16 mouse cellular contexts compared by ENCODE assay signal in genomic region chr1:138289455-138290425, GRCm38 (mm10). TPM values are rescaled to one million over a fixed set of nuclear protein-coding genes. Genes with fewer than 3 reads are reported as not detected.
A peak's percentile ranks its signal among the peaks of the same experiment; 100 is the strongest.
DNase-seq lines count a peak whose midpoint lies in the region; ATAC-seq and TF ChIP-seq lines count a peak whose summit lies in the region.
"Had no signal": no experiment of that assay in that cellular context is flagged by ENCODE, and none has a peak within 500 bp of the region (broad histone marks: within the 10 kb centered on the region; RNA-seq: fewer than 3 reads in every experiment).

No protein-coding gene starts in this region.

- 57% methylated on average over 7 of the region's 7 CpGs for WGBS in midbrain, embryonic 14.5 days
- 81% methylated on average over 7 of the region's 7 CpGs for WGBS in midbrain, embryonic 10.5 days

- no peak for DNase-seq in frontal cortex, postnatal 14 days (ENCODE audit: low spot score in 2 of 2)
- peak; percentile 6 for DNase-seq in midbrain, embryonic 14.5 days
- no peak for DNase-seq in midbrain, embryonic 10.5 days (ENCODE audit: low spot score)
- no peak for DNase-seq in adrenal gland, adult 8-10 months
- no peak for DNase-seq in kidney, postnatal 14 days
- DNase-seq: embryo, embryonic 11 days; kidney, adult 8-10 months had no signal

- H3K4me2 ChIP-seq in midbrain, embryonic 14.5 days (ENCODE audit: low read length), result no peak overlapping the region
- H3K4me2 ChIP-seq in myocyte (ENCODE audit: low read depth), result peak overlapping the region; percentile 8
- H3K4me2 ChIP-seq: heart, embryonic 12.5 days; hindbrain, embryonic 12.5 days; liver, embryonic 15.5 days had no signal

- H3ac ChIP-seq in myocyte (ENCODE audit: control insufficient read depth, insufficient read length), result no peak overlapping the region

- no peak overlapping the region for H3K4me3 ChIP-seq in midbrain, embryonic 14.5 days (replicated peaks; ENCODE audit: low read depth, low read length)
- no peak overlapping the region for H3K4me3 ChIP-seq in midbrain, embryonic 10.5 days
- no peak overlapping the region for H3K4me3 ChIP-seq in myocyte
- H3K4me3 ChIP-seq: heart, embryonic 12.5 days; hindbrain, embryonic 12.5 days; liver, embryonic 15.5 days had no signal

- H3K79me2 ChIP-seq in myocyte (ENCODE audit: control insufficient read depth, insufficient read depth), result no peaks in the 10 kb centered on the region

- H3K27me3 ChIP-seq in midbrain, embryonic 14.5 days (ENCODE audit: control insufficient read depth, insufficient read depth, low read length), result no peaks in the 10 kb centered on the region
- no peaks in the 10 kb centered on the region for H3K27me3 ChIP-seq in midbrain, embryonic 10.5 days (ENCODE audit: low read depth, poor library complexity, severe bottlenecking)
- H3K27me3 ChIP-seq in myocyte (ENCODE audit: control insufficient read depth, insufficient read depth, insufficient read length), result no peaks in the 10 kb centered on the region
- H3K27me3 ChIP-seq: heart, embryonic 12.5 days; hindbrain, embryonic 12.5 days; liver, embryonic 15.5 days had no signal

- no peak overlapping the region for H3K9ac ChIP-seq in midbrain, embryonic 14.5 days (replicated peaks; ENCODE audit: low read length)
- H3K9ac ChIP-seq: heart, embryonic 12.5 days; hindbrain, embryonic 12.5 days; liver, embryonic 15.5 days had no signal

- 0 out of 2 replicates have a peak, but pooled peaks cover 3% of the 10 kb centered on the region for H3K4me1 ChIP-seq in midbrain, embryonic 14.5 days (ENCODE audit: control insufficient read depth, insufficient read depth, low read length)
- peaks cover 3% of the 10 kb centered on the region for H3K4me1 ChIP-seq in midbrain, embryonic 10.5 days
- H3K4me1 ChIP-seq: hindbrain, embryonic 12.5 days; liver, embryonic 15.5 days had no signal

- no peaks in the 10 kb centered on the region for H3K9me3 ChIP-seq in midbrain, embryonic 14.5 days (ENCODE audit: control insufficient read depth, low read length)
- H3K9me3 ChIP-seq in midbrain, embryonic 10.5 days (replicated peaks), result no peaks in the 10 kb centered on the region
- H3K9me3 ChIP-seq: heart, embryonic 12.5 days; hindbrain, embryonic 12.5 days; liver, embryonic 15.5 days had no signal

- no peak overlapping the region for H3K27ac ChIP-seq in midbrain, embryonic 14.5 days (replicated peaks; ENCODE audit: low read depth, low read length)
- H3K27ac ChIP-seq in midbrain, embryonic 10.5 days (replicated peaks), result no peak overlapping the region
- H3K27ac ChIP-seq: hindbrain, embryonic 12.5 days; liver, embryonic 15.5 days had no signal

- ATAC-seq in frontal cortex, adult (ENCODE audit: low TSS enrichment), result peak; percentile 97
- ATAC-seq in midbrain, embryonic 14.5 days (ENCODE audit: low FRiP score, low TSS enrichment), result no peak
- peak; percentile 53 for ATAC-seq in activated CD4-positive, CD25-positive, alpha-beta regulatory T cell, adult 4 months

- TF ChIP-seq POLR2A in myocyte (IDR thresholded peaks at IDR 0.05; ENCODE audit: insufficient read length, low read depth), result no peak

- no peaks in the 10 kb centered on the region for H3K36me3 ChIP-seq in midbrain, embryonic 14.5 days (ENCODE audit: control insufficient read depth, insufficient read depth, low read length)
- H3K36me3 ChIP-seq in midbrain, embryonic 10.5 days, result no peaks in the 10 kb centered on the region
- H3K36me3 ChIP-seq in myocyte (ENCODE audit: control insufficient read depth, insufficient read depth), result no peaks in the 10 kb centered on the region
- H3K36me3 ChIP-seq: heart, embryonic 12.5 days; hindbrain, embryonic 12.5 days; liver, embryonic 15.5 days had no signal

TF ChIP-seq in myocyte, 11 proteins besides CTCF, POLR2A, EP300 and RAD21:
- TF ChIP-seq TCF3 (IDR thresholded peaks at IDR 0.05; ENCODE audit: insufficient read length, low read depth), result no peak
- TF ChIP-seq USF1 (IDR thresholded peaks at IDR 0.05; ENCODE audit: low read depth), result no peak

RNA-seq across cellular contexts. Expression of gene Atp6v1g3, which starts 16.2 kb away (rescaled TPM):
- polyA plus RNA-seq in midbrain, embryonic 14.5 days (2014; fragmentation: Nextera tagmentation; extraction: Ambion mirVana), result not detected in 2 replicates
- not detected in 2 replicates for polyA plus RNA-seq in midbrain, embryonic 10.5 days (2016; fragmentation: Nextera tagmentation; extraction: Ambion mirVana)
- polyA plus RNA-seq in activated CD4-positive, CD25-positive, alpha-beta regulatory T cell, adult 4 months (2017; shearing (Covaris generic)), result under 1 TPM in 1 of 2 experiments, not detected in 1; 0.63 TPM
- 0.02 TPM for polyA plus RNA-seq in myocyte (2012; fragmentation: generic; extraction: Trizol)
- total RNA-seq in adrenal gland, adult 8-10 months (2022), result not detected
- total RNA-seq: left cerebral cortex, adult 8-10 months had no signal
- polyA plus RNA-seq: heart, embryonic 12.5 days; hindbrain, embryonic 12.5 days; liver, embryonic 15.5 days; neural tube, embryonic 14.5 days; small intestine, adult 2 months had no signal
